Mouse (Mus musculus) heart, embryonic 10.5 days (tissue): Measurements from ENCODE around the gene Syt9. TPM values are rescaled to one million over a fixed set of nuclear protein-coding genes. Genes with fewer than 3 reads are reported as not detected.

Source experiments
- DNase-seq: peaks from one replicate; pipeline ENCODE4 v3.0.0-alpha.2; 2017; ENCODE audit warnings: low spot score
- H3K27ac ChIP-seq: fragments of 300-500 bp; sonication (generic); 2 replicates; pipeline ENCODE4 v1.5.1; 2016; ENCODE audit warnings: mild to moderate bottlenecking
- H3K27me3 ChIP-seq: fragments of 300-500 bp; sonication (generic); 2 replicates; pipeline ENCODE4 v1.6.1; 2016; ENCODE audit warnings: mild to moderate bottlenecking; ENCODE audit not compliant: poor library complexity, insufficient read depth, severe bottlenecking
- H3K36me3 ChIP-seq: fragments of 300-500 bp; sonication (generic); 2 replicates; pipeline ENCODE4 v1.6.1; 2016; ENCODE audit warnings: mild to moderate bottlenecking, moderate library complexity
- H3K4me1 ChIP-seq: fragments of 300-500 bp; sonication (generic); 2 replicates; pipeline ENCODE4 v1.6.1; 2016; ENCODE audit warnings: mild to moderate bottlenecking
- H3K4me3 ChIP-seq: fragments of 300-500 bp; sonication (generic); 2 replicates; pipeline ENCODE4 v1.5.1; 2016; ENCODE audit warnings: mild to moderate bottlenecking, moderate library complexity
- H3K9me3 ChIP-seq: fragments of 300-500 bp; sonication (generic); 2 replicates; pipeline ENCODE4 v1.6.1; 2016; ENCODE audit warnings: mild to moderate bottlenecking, moderate library complexity
- WGBS: fragments of 180-500 bp; shearing (Covaris S2); methylation state at CpG from one replicate; pipeline ENCODE4 v1.1.7; 2016; 5-methylcytosine and 5-hydroxymethylcytosine counted together
- polyA plus RNA-seq: library from polyadenylated mRNA; unstranded; fragments of >200 nt; fragmentation: Nextera tagmentation; extraction: Ambion mirVana; gene quantifications from 2 replicates; pipeline ENCODE4 v1.2.1, GENCODE M21; 2016

Gene Syt9
- polyA plus RNA-seq, 1 experiment from 2014 or later = 0.72 TPM

DNA sequence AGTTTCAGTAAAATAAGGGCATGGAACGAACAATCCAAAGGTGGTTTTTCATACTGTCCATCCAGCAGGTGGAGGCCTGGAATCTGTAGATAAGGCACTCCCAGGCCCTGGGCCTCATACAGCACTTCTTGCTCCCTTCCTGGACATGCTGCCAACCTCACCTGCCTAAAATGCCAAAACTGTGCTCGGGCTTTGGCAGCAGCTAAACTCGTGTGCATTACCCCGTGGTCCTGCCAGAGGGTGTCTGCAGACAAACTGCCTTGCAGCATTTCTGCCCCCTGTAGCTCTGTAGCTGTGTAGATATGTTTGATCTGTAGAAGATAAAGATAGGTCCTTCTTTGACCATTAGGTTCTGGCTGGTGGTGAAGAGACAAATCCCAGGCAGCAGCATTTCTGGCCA lies 198.4 kb downstream of the Syt9 start:
- DNase-seq = no peak
- WGBS = 68% methylated on average over 4 of the region's 4 CpGs

DNA sequence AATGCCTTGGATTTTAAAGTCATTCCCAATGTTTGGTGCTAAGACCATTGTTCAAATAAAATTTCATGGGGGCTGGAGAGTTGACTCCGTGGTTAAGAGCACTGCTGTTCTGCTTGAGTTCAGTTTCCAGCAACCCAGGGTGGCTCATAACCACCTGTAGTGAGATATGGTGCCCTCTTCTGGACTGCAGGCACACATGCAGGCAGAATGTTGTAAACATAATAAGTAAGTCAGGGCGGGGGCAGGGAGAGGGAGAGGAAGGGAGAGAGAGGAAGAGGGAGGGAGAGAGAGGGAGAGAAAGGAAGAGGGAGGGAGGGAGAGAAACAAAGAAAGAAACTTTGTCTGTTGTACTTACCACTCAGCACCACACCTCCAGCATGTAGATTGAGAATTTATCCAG lies 203.3 kb downstream of the Syt9 start:
- no peak overlapping the region for H3K4me3 ChIP-seq
- H3K9me3 ChIP-seq = no peaks in the 10 kb centered on the region
- 44% methylated on average over 2 of the region's 2 CpGs for WGBS
- DNase-seq = peak; percentile 11
- H3K27ac ChIP-seq = no peak overlapping the region
- no peaks in the 10 kb centered on the region for H3K27me3 ChIP-seq
- H3K36me3 ChIP-seq = peaks cover 7% of the 10 kb centered on the region; the same call in 1 of the 2 replicates
- H3K4me1 ChIP-seq = no peaks in the 10 kb centered on the region

More for the DNA sequence above, 198.4 kb downstream of the Syt9 start:
- Histone ChIP-seq H3K9me3 (no peaks in the 10 kb centered on the region), H3K36me3 (peaks cover 7% of the 10 kb centered on the region; the same call in 1 of the 2 replicates), H3K27ac (no peak overlapping the region), H3K27me3 (no peaks in the 10 kb centered on the region), H3K4me1 (no peaks in the 10 kb centered on the region), H3K4me3 (0 out of 2 replicates have a peak overlapping the region, but pooled peaks have one; percentile 1)

DNA sequence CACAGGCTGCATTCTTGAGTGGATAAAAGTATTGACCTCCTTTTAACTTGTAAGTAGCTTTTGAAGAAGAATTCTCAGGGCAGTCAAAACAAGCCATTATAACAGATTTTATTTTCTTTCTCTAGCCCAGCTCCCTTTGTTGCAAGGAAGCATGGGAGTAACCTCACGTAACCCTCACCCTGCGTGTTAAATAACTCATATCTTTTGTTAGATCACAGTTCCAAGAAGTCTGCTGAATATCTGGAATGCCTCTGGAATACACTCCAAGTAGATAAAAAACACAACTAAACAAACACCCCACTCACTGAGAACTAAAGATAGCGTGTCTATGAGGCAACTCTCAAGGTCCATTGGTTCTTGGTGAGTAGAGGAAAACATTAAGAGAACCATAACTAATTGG lies 203.7 kb downstream of the Syt9 start:
- Histone ChIP-seq H3K9me3 (no peaks in the 10 kb centered on the region), H3K36me3 (peaks cover 7% of the 10 kb centered on the region; the same call in 1 of the 2 replicates), H3K4me1 (no peaks in the 10 kb centered on the region), H3K27me3 (no peaks in the 10 kb centered on the region), H3K4me3 (no peak overlapping the region), H3K27ac (no peak overlapping the region)
- DNase-seq = peak; percentile 3
- WGBS = 67% methylated on average over 3 of the region's 3 CpGs

GRCm38 (mm10) chr7:107592641-107593040 lies 222.1 kb downstream of the Syt9 start:
- H3K27me3 ChIP-seq = no peaks in the 10 kb centered on the region
- H3K9me3 ChIP-seq = no peaks in the 10 kb centered on the region
- no peak overlapping the region for H3K4me3 ChIP-seq
- peak; percentile 72 for DNase-seq
- no peaks in the 10 kb centered on the region for H3K36me3 ChIP-seq
- peaks cover 21% of the 10 kb centered on the region for H3K4me1 ChIP-seq
- 32% methylated on average over 2 of the region's 2 CpGs for WGBS
- no peak overlapping the region for H3K27ac ChIP-seq

DNA sequence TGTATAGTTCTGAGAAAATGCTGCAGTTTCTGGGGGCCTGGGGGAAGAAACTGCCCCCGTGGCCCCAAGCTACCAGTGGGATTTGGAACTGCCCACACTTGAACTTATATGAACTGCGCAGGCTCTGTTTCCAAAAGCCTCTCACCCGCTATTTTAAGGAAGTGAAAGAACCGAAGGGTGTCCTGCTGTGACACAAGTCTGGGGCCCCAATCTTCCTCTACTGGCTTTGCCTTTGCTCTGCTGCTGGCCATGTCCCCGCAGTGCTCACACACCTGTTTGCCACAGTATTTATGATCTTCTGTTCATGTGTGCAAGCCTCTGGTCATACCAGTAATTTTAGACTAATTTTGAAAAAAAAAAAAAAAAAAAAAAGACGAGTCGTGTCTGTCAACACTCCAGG lies 223.4 kb downstream of the Syt9 start:
- DNase-seq = no peak
- Histone ChIP-seq H3K36me3 (no peaks in the 10 kb centered on the region), H3K27ac (peak overlapping the region; percentile 77; the same call in 1 of the 2 replicates), H3K4me3 (peak overlapping the region; percentile 71), H3K9me3 (no peaks in the 10 kb centered on the region), H3K27me3 (no peaks in the 10 kb centered on the region), H3K4me1 (peaks cover 23% of the 10 kb centered on the region)
- WGBS = 35% methylated on average over 7 of the region's 7 CpGs

DNA sequence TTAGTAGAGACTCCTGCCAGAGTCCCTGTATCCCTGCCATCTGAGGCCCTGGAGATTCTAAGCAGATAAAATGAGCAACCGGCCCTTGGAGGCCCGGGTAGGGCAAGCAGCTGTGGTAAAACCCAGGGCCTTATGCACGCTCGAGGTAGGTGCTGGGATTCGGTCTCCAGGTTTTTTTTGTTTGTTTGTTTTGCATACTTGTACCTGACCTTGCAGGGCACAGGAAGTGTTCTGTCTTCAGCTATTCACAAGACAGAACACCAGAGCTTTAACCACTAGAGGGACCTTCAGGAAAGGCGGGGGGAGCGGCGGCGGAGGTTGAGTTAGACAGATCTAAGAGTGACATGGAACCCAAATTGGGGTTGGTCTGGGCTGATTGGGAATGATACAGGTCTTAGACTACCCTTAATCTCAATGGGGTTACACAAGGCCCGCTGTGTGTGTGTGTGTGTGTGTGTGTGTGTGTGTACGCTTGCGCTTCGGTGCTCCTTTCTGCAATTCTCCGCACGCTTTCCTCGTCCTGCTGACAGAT lies 223.9 kb downstream of the Syt9 start:
- peak; percentile 78 for DNase-seq
- Histone ChIP-seq H3K9me3 (no peaks in the 10 kb centered on the region), H3K36me3 (no peaks in the 10 kb centered on the region), H3K4me1 (peaks cover 23% of the 10 kb centered on the region), H3K27ac (peak overlapping the region; percentile 77), H3K4me3 (peak overlapping the region; percentile 71), H3K27me3 (no peaks in the 10 kb centered on the region)
- 1% methylated on average over 16 of the region's 16 CpGs for WGBS

DNA sequence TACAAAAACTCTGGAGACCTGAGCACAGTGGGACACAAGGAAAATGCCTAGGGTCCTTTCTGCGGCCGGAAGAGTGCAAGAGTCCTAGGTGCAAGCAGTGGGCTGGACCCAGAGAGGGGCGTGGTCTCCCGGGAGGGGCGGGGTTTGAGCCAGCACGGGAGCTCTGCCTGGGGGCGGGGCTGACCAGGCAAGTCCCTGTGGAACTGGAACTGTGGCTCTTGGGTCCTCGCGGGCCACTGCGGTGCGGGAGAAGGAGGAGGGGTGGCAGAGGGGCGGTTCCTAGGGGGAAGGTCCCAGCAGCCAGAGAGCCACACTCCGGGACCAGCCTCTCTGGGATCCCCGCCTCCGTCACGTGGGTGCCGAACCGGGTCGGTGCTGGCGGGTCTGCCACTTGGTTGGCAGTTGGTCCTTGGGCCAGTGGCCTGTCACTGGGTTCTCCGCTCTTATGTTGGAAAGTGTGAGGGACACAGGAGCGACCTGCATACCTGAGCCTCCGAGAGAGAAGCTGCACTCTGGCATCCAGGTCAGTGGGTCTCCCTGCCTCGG lies 224.4 kb downstream of the Syt9 start, which contains the start of gene Ppfibp2:
Ppfibp2 (plus strand) TSS at position 351 of the 546 bp plus-strand sequence.
- Histone ChIP-seq H3K4me3 (peak within 1 kb of the TSS; percentile 71), H3K27me3 (no peaks in the 10 kb centered on the region), H3K36me3 (no peaks in the 10 kb centered on the region), H3K9me3 (no peaks in the 10 kb centered on the region), H3K4me1 (peaks cover 23% of the 10 kb centered on the region), H3K27ac (peak within 1 kb of the TSS; percentile 77)
- under 1% methylated on average over 23 of the region's 24 CpGs for WGBS
- peak; percentile 95 for DNase-seq

DNA sequence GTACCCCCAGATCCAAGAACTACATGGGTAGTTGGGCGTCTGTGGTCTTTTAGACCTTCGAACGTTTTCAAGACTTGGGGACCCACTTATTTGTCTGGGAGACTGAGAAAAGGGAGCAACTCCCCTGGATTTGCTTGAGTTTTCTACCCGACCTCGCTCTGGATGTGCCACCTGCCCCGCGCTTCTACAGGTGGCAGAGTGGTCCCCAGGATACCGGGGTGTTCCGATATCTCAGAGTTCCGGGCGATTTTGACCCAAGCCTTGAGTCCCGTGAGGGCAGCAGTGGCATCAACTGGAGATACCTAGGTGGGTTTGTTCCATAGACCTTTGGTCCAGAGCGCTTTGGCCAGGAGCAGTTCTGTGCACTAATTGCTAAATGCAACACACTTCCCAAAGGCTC lies 224.9 kb downstream of the Syt9 start:
- Histone ChIP-seq H3K27me3 (no peaks in the 10 kb centered on the region), H3K4me1 (peaks cover 23% of the 10 kb centered on the region), H3K27ac (0 out of 2 replicates have a peak overlapping the region, but pooled peaks have one; percentile 77), H3K36me3 (no peaks in the 10 kb centered on the region), H3K4me3 (peak overlapping the region; percentile 71), H3K9me3 (no peaks in the 10 kb centered on the region)
- DNase-seq = no peak
- WGBS = 17% methylated on average over 13 of the region's 13 CpGs

GRCm38 (mm10) chr7:107596753-107597152 lies 226.2 kb downstream of the Syt9 start:
- Histone ChIP-seq H3K27ac (no peak overlapping the region), H3K27me3 (no peaks in the 10 kb centered on the region), H3K36me3 (no peaks in the 10 kb centered on the region), H3K4me1 (peaks cover 23% of the 10 kb centered on the region), H3K4me3 (no peak overlapping the region), H3K9me3 (no peaks in the 10 kb centered on the region)
- DNase-seq = no peak

DNA sequence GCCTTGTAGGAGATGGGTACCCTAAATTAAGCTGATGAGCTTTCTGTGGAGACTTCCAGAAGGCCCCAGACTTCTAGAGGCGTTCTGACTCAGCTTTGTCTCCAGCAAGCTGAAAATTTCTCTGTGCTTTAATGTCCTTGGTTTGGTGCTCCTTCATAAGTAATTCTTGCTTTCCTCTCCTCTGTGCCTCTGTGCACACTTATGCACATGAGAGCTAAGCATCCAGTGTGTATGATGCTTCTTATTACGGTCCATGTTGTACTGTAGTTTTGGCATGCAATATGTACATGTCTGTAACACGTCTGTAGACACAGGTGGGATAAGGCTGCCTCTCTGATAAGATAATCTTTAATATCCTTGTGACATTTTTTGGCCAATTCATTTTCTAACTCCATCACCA lies 227.4 kb downstream of the Syt9 start:
- WGBS = 65% methylated on average over 3 of the region's 3 CpGs
- H3K36me3 ChIP-seq = no peaks in the 10 kb centered on the region
- H3K27me3 ChIP-seq = no peaks in the 10 kb centered on the region
- no peaks in the 10 kb centered on the region for H3K9me3 ChIP-seq
- peaks cover 23% of the 10 kb centered on the region for H3K4me1 ChIP-seq
- H3K27ac ChIP-seq = no peak overlapping the region
- H3K4me3 ChIP-seq = no peak overlapping the region
- no peak for DNase-seq

Other genes with a start within 250 kb of the Syt9 start
- gene Olfr715, start 239.6 kb upstream of the Syt9 start, polyA plus RNA-seq = not detected in 2 replicates
- not detected in 2 replicates for gene Olfr716, start 232.4 kb upstream of the Syt9 start, polyA plus RNA-seq
- not detected in 2 replicates for gene Nlrp14, start 203.7 kb upstream of the Syt9 start, polyA plus RNA-seq
- gene Rbmxl2, start 161.3 kb upstream of the Syt9 start, polyA plus RNA-seq = not detected in 2 replicates
- gene Olfml1, start 196.7 kb downstream of the Syt9 start, polyA plus RNA-seq = 5.8 and 8.0 TPM in 2 replicates
- gene Ppfibp2, start 224.5 kb downstream of the Syt9 start, polyA plus RNA-seq = 8.0 and 13.3 TPM in 2 replicates